Mouse (Mus musculus) neutrophil, adult 5-6 weeks (primary cell): ENCODE data around the gene Mbd6. TPM values are rescaled to one million over a fixed set of nuclear protein-coding genes. Genes with fewer than 3 reads are reported as not detected.

Source experiments
- ATAC-seq: fragments of 151-379, 151-347 bp; 2 replicates; pipeline ENCODE4 v1.8.0; 2017; ENCODE audit warnings: mild to moderate bottlenecking, moderate TSS enrichment; ENCODE audit not compliant: insufficient number of reproducible peaks, poor library complexity, low FRiP score, severe bottlenecking; ENCODE audit errors: extremely low read depth
- total RNA-seq: library from RNA; stranded (forward); fragments of 200-1000 nt; gene quantifications from 2 replicates; pipeline ENCODE4 v1.2.3, GENCODE M21; 2017

Gene Mbd6
- total RNA-seq, 1 experiment from 2014 or later: 27.8 TPM

- ATAC-seq: no peak
These were observed 19.8 kb downstream of the Mbd6 start for GRCm38 (mm10) chr10:127269036-127269435.

DNA sequence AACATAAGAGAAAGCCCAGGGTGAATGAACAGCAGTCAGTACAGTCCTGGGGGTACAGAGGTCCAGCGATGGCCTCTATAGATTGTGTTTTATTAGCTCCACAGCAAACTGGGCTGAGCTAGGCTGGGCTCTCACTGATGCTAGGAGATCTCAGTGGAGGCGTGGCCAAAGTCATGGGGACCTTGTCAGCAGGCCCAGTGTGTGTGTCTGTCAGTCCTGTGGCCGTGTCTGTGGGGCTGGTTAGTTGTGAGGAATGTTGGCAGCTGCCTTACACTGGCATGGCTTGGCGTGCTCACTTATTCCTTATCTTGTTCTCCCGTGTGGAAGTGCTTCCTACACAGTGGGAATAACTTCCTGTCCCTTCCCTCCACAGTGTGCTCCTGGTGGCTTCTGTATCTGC lies 20.4 kb downstream of the Mbd6 start:
- no peak for ATAC-seq

GRCm38 (mm10) chr10:127267318-127267717 lies 21.5 kb downstream of the Mbd6 start:
- ATAC-seq: no peak

DNA sequence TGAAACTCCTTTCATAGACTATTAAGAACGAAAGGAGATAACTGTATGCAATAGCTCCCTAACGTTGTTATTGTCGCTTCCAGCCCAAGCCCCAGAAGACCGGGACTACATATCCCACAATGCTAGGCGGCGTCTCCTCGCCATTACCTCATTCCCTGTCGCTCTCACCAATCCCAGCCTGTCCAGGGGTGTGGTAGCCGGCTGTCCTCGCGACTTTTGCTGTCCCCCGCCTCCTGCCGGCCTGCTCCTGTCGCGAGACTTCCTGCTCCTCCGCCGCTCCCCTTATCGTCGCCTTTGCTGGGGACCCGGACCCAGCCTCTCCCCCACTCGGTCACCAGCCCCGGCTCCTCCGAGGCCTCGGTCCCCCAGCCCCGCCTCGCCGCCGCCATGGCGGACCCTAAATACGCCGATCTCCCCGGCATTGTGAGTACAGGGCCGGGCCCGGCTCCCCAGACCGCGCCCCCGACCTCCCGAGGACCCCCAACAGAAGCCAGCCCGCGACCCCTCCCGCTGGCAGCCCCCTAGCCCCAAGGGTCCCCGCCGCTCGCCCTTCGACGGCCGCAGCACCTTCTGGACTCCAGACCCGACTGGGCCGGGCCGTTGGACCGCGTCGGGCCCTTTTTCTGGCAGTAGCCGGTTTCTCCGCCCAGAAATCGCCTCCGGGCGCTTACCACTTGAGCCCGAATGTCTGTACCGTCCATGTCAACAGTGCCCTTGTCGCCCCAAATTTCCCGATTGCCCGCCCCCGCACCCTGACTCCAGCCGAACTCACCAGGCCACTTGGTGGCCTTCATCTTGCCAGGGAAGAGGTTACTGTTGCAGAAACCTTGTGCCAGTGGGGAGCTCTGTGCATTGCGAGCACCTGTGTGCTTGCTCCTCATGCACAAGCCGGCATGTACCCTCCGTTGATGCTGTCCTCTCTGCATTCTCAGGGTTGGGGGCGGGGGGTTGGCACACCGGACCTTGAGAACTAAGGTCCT lies 22.4 kb downstream of the Mbd6 start, which contains the start of gene Dctn2:
Gene Dctn2, plus strand, starts transcription at position 257 of the 980 bp plus-strand sequence.
- ATAC-seq: peak; percentile 98

- no peak for ATAC-seq
These were observed 23.1 kb downstream of the Mbd6 start for GRCm38 (mm10) chr10:127265727-127266111.

GRCm38 (mm10) chr10:127264971-127265370 lies 23.8 kb downstream of the Mbd6 start:
- no peak for ATAC-seq

GRCm38 (mm10) chr10:127264336-127264735 lies 24.5 kb downstream of the Mbd6 start:
- ATAC-seq: no peak

GRCm38 (mm10) chr10:127263631-127264030 lies 25.2 kb downstream of the Mbd6 start:
- no peak for ATAC-seq

- no peak for ATAC-seq
These were observed 26.0 kb downstream of the Mbd6 start, which contains the start of gene Kif5a for GRCm38 (mm10) chr10:127262548-127263398. Kif5a (minus strand) TSS chr10:127263348.

GRCm38 (mm10) chr10:127261706-127262547 lies 26.9 kb downstream of the Mbd6 start:
- ATAC-seq: no peak

DNA sequence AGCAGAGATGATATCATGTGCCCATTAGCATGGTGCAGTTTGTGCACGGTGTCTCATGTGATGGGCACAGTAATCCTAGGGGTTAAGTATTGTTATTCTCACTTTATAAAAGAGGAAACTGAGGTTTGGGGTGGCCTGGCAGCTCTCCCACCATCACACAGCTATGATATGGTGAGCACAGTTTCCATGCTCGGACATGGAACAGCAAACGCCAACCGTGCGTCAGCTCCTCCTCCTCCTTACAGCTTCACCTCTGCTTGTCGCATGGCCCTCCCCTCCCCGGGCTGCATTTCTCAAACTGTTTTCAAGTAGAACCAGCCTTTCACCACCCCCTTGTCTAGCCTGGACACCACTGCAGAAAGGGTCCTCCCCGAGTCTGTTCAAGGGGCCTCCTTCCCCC lies 30.3 kb downstream of the Mbd6 start:
- ATAC-seq: no peak

DNA sequence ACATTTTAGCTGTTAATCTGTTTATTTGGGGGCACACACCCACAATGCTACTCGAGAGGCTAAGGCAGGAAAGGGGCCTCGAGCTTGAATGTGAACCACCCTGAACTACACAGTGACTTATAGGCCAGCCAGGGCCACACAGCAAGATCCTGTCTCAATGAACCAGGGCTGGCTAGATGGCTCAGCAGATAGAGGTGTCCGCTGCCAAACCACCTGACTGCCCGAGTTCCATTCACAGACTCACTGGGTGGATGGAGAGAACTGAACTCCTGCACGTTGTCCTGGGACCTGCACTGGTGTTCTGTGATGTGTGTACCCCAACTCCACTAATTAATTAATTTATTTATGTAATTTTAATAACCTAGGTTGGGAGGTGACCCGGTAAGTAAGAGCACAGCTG lies 31.0 kb downstream of the Mbd6 start:
- no peak for ATAC-seq

DNA sequence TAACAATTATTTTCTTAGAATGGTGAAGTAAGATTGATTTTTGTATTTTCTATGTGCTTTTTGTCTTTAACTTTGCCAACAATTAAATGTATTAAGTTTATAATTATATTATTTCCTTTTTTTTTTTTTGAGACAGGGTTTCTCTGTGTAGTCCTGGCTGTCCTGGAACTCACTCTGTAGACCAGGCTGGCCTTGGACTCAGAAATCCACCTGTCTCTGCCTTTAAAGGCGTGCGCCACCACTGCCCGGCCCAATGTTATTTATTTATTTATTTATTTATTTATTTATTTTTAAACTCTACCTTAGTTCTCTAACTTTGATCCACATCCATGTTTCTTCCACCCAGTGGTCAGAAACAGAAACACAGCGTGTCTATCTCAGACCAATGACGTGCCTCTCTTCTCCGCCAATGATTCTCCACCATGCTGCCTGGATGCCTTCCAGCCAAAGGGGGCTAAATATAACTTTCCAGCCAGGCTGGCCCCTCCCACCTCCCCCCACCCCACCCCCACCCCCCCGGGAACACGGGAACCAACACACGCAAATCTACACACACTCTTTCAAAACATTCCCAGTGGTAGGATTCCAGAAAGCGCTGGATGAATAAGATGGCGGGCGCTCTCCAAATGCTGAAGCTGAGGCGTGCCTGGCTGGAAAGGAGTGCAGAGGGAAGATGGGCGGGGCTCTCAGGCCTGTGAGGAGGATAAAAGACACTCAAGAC lies 33.0 kb downstream of the Mbd6 start:
- ATAC-seq: no peak

DNA sequence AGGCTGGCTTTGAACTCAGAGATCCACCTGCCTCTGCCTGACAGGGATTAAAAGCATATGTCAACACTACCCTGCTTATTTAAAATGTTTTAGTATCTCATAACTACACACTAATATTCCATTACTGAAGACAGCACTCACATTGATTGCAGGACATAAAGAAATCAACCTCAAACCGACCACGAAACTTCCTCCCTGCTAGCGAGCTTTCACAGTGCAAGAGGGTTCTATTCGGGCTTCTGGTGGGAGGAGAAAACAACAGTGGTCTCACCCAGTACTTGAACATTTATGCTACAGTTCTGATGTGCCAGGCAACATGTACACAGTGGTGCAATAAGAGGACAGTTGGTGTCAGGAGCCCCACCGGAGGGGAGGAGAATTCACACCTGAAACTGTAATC lies 38.0 kb downstream of the Mbd6 start:
- ATAC-seq: no peak

- ATAC-seq: no peak
These were observed 50.5 kb downstream of the Mbd6 start for GRCm38 (mm10) chr10:127238241-127238824.

DNA sequence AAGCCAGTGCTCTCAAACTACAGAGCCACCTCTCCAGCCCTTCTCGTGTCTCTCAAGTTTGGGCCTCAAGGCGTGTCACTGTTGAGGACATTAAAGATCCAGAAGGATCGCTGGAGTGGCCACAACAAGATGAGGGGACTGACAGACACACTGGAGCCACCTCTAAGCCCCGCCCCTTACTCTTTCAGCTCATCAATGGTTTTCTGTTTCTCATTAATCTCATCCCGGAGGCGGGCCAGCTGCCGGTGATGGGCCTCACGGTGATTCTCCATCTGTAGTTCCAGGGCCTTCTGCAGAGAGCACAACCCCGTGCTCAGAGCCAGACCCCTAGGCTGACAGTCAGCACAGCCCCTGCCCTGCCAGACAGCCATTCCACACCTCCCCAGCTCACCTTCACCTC lies 52.3 kb downstream of the Mbd6 start:
- no peak for ATAC-seq

- no peak for ATAC-seq
These were observed 55.7 kb downstream of the Mbd6 start for GRCm38 (mm10) chr10:127233141-127233540.
